Mouse (Mus musculus): ENCODE results near the gene Neb.

- TF ChIP-seq CTCF (IDR thresholded peaks at IDR 0.05; ENCODE audit: low read depth) = no peak
- no peak for TF ChIP-seq EP300 (IDR thresholded peaks at IDR 0.05; ENCODE audit: low read depth)
Measured at GRCm38 (mm10) chr2:52211358-52211899, 166.8 kb downstream of the Neb start.
